Mouse (Mus musculus) embryonic fibroblast, embryonic 13.5 days (primary cell): ENCODE measurements around the gene Mylk.

Source experiments
- CTCF ChIP-seq: IDR thresholded peaks from 2 replicates; pipeline ENCODE4 v1.5.1; 2011; ENCODE audit warnings: mild to moderate bottlenecking, control low read depth, low read length, moderate library complexity, borderline replicate concordance; ENCODE audit not compliant: insufficient read depth
- POLR2A ChIP-seq: IDR thresholded peaks from 2 replicates; pipeline ENCODE4 v1.6.1; 2011; ENCODE audit warnings: low read depth, mild to moderate bottlenecking, control low read depth, low read length, moderate library complexity

GRCm38 (mm10) chr16:34860761-34861160, 115.8 kb downstream of the Mylk start:
- TF ChIP-seq POLR2A (no peak), CTCF (no peak)
